Mouse (Mus musculus) thymus, adult 2 months (tissue): ENCODE measurements at regions not wholly inside any gene's neighbourhood (a gene's known extent, or its start where the extent isn't known, plus 50 kb on each side); places are given as distances from the start of the nearest gene placed in this dataset.

Experiments
- CTCF ChIP-seq: fragments of 200-500 bp; IDR thresholded peaks from 2 replicates; pipeline ENCODE4 v1.5.1; 2012; ENCODE audit warnings: mild to moderate bottlenecking, control low read depth, low read length, moderate library complexity, borderline replicate concordance; ENCODE audit not compliant: control insufficient read depth, poor library complexity, insufficient read depth; ENCODE audit errors: extremely low read depth
- POLR2A ChIP-seq: fragments of 200-500 bp; IDR thresholded peaks from 2 replicates; pipeline ENCODE4 v1.6.1; 2012; ENCODE audit warnings: mild to moderate bottlenecking, low read length, control low read depth, moderate library complexity; ENCODE audit not compliant: control insufficient read depth, poor library complexity, insufficient read depth; ENCODE audit errors: extremely low read depth

GRCm38 (mm10) chr3:52722946-52723345 lies 294.1 kb downstream of the Cog6 start:
- TF ChIP-seq POLR2A: no peak
- TF ChIP-seq CTCF: no peak
